ENCODE assay signal across 13 mouse cellular contexts in the genomic region with DNA sequence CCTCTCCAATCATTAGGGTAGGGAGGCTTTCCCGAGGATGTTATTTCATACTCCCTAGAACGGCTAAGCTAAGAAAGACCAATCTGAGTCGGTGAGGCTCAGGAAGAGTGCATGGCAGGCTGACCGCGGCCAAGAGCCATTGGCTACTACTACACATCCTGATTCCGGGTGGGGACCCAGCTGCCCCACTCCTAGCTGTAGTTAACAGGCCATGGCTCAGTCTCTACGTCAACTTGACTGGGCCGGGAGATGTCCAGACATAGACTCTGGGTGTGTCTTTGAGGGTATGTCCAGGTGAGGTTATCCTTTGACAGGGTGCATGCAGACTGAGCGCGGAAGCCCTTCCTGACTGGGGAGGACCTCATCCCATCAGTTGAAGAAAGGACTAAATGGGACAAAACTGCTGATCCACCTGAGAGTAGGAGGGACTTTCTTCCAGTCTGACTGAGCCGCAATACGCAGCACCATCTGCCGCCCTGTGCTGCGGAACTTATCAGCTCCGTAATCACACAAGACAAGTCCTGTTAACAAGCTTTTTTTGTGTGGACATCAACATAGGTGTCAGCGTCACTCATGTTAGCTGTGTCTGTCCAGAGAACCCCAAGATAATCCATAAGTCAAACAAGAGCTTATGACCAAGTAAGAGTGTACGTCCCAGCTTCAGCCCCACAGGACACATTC. TPM values are rescaled to one million over a fixed set of nuclear protein-coding genes. Genes with fewer than 3 reads are reported as not detected.
A peak's percentile ranks its signal among the peaks of the same experiment; 100 is the strongest.
DNase-seq lines count a peak whose midpoint lies in the region; ATAC-seq and TF ChIP-seq lines count a peak whose summit lies in the region.
"Had no signal": no experiment of that assay in that cellular context is flagged by ENCODE, and none has a peak within 500 bp of the region (broad histone marks: within the 10 kb centered on the region; RNA-seq: fewer than 3 reads in every experiment).

No protein-coding gene starts in this region.

- TF ChIP-seq EP300 in heart, adult 2 months (IDR thresholded peaks at IDR 0.05; ENCODE audit: insufficient read depth, low read depth, low read length), result no peak
- TF ChIP-seq EP300 in MEL (IDR thresholded peaks at IDR 0.05; ENCODE audit: low read depth in 1 of 2, low read length in 2 of 2), result no peak

- no peak for TF ChIP-seq POLR2A in heart, adult 2 months (IDR thresholded peaks at IDR 0.05; ENCODE audit: insufficient read depth, low read depth, low read length)
- no peak for TF ChIP-seq POLR2A in MEL (IDR thresholded peaks at IDR 0.05; ENCODE audit: control insufficient read depth in 1 of 2, insufficient read depth in 1 of 2, low read depth in 1 of 2, low read length in 2 of 2, poor library complexity in 1 of 2)

- H3K79me2 ChIP-seq in heart, adult 2 months (replicated peaks; ENCODE audit: control insufficient read depth, insufficient read depth, low read length), result no peaks in the 10 kb centered on the region
- no peaks in the 10 kb centered on the region for H3K79me2 ChIP-seq in MEL (ENCODE audit: control insufficient read depth, insufficient read depth, low read length, poor library complexity)

- peak overlapping the region; percentile 22 for H3K4me2 ChIP-seq in kidney, embryonic 16.5 days (replicated peaks; ENCODE audit: low read depth, low read length)
- no peak overlapping the region for H3K4me2 ChIP-seq in hindbrain, embryonic 14.5 days (replicated peaks)
- H3K4me2 ChIP-seq: neural tube, embryonic 12.5 days had no signal

- ATAC-seq in kidney, embryonic 16.5 days (ENCODE audit: low FRiP score, low TSS enrichment), result no peak
- no peak for ATAC-seq in hindbrain, embryonic 14.5 days (ENCODE audit: low FRiP score)

- H3K9ac ChIP-seq in heart, adult 2 months (ENCODE audit: low read depth, low read length), result no peak overlapping the region
- H3K9ac ChIP-seq in kidney, embryonic 16.5 days (replicated peaks; ENCODE audit: low read length), result peak overlapping the region; percentile 32; the same call in 1 of the 2 replicates
- H3K9ac ChIP-seq in MEL (ENCODE audit: control insufficient read depth, low read depth, low read length, poor library complexity, severe bottlenecking), result 0 out of 2 replicates have a peak overlapping the region, but pooled peaks have one; percentile 6
- no peak overlapping the region for H3K9ac ChIP-seq in hindbrain, embryonic 14.5 days
- H3K9ac ChIP-seq: neural tube, embryonic 12.5 days had no signal

- no peak for TF ChIP-seq CTCF in heart, adult 2 months (IDR thresholded peaks at IDR 0.05)
- no peak for TF ChIP-seq CTCF in MEL (IDR thresholded peaks at IDR 0.05 in 2 of 3, conservative IDR thresholded peaks at IDR 0.05 in 1 of 3; ENCODE audit: control insufficient read depth in 1 of 3, insufficient read depth in 1 of 3, low read depth in 2 of 3, low read length in 3 of 3, poor library complexity in 1 of 3, severe bottlenecking in 1 of 3)

- H3K4me3 ChIP-seq in heart, adult 2 months, result 0 out of 2 replicates have a peak overlapping the region, but pooled peaks have one; percentile 6
- H3K4me3 ChIP-seq in kidney, embryonic 16.5 days (ENCODE audit: low read length), result no peak overlapping the region
- no peak overlapping the region for H3K4me3 ChIP-seq in MEL (ENCODE audit: control insufficient read depth in 1 of 2, insufficient read depth in 1 of 2, low read depth in 2 of 2, low read length in 2 of 2)
- H3K4me3 ChIP-seq in hindbrain, embryonic 14.5 days (replicated peaks; ENCODE audit: low read length), result no peak overlapping the region
- H3K4me3 ChIP-seq: neural tube, embryonic 12.5 days had no signal

- H3K9me3 ChIP-seq in kidney, embryonic 16.5 days (ENCODE audit: low read length), result peaks cover 7% of the 10 kb centered on the region
- H3K9me3 ChIP-seq in MEL (replicated peaks; ENCODE audit: insufficient read depth, low read length), result no peaks in the 10 kb centered on the region
- 0 out of 2 replicates have a peak, but pooled peaks cover 7% of the 10 kb centered on the region for H3K9me3 ChIP-seq in hindbrain, embryonic 14.5 days (ENCODE audit: control insufficient read depth, low read length)
- H3K9me3 ChIP-seq: neural tube, embryonic 12.5 days had no signal

- WGBS in heart, adult 2 months, result 65% methylated on average over 17 of the region's 17 CpGs
- 58% methylated on average over 17 of the region's 17 CpGs for WGBS in kidney, embryonic 16.5 days
- 89% methylated on average over 17 of the region's 17 CpGs for WGBS in hindbrain, embryonic 14.5 days

- TF ChIP-seq RAD21 in MEL (IDR thresholded peaks at IDR 0.05; ENCODE audit: low read depth, low read length), result no peak

- no peak for DNase-seq in heart, adult 2 months
- no peak for DNase-seq in heart, adult 18-20 months
- no peak for DNase-seq in kidney, postnatal 10 days
- DNase-seq in MEL (ENCODE audit: low read depth, low spot score), result no peak
- DNase-seq in hindbrain, embryonic 14.5 days (ENCODE audit: low spot score), result no peak
- DNase-seq in spleen, postnatal 14 days (ENCODE audit: low spot score in 2 of 2), result no peak
- DNase-seq in adrenal gland, postnatal 4 days (ENCODE audit: low spot score in 2 of 2), result no peak
- DNase-seq: B cell, adult 2 months; cerebellum, adult 9-10 months; lung, adult 18-20 months; right cerebral cortex, postnatal 14 days had no signal

- H3K4me1 ChIP-seq in heart, adult 2 months (ENCODE audit: control insufficient read depth, insufficient read depth, low read length), result peaks cover 19% of the 10 kb centered on the region
- H3K4me1 ChIP-seq in kidney, embryonic 16.5 days (ENCODE audit: insufficient read depth, low read length), result peaks cover 82% of the 10 kb centered on the region
- peaks cover 0 to 13% of the 10 kb centered on the region in 2 experiments; a peak in 2 of 4 replicates for H3K4me1 ChIP-seq in MEL (ENCODE audit: control insufficient read depth in 1 of 2, insufficient read depth in 2 of 2, low read length in 2 of 2)
- peaks cover 35% of the 10 kb centered on the region for H3K4me1 ChIP-seq in hindbrain, embryonic 14.5 days (replicated peaks; ENCODE audit: control insufficient read depth, insufficient read depth, low read length)

- peak overlapping the region; percentile 69 for H3K27ac ChIP-seq in heart, adult 2 months
- peak overlapping the region; percentile 97 for H3K27ac ChIP-seq in kidney, embryonic 16.5 days (ENCODE audit: low read length)
- H3K27ac ChIP-seq in MEL (ENCODE audit: control insufficient read depth, low read depth, low read length), result no peak overlapping the region
- 0 out of 2 replicates have a peak overlapping the region, but pooled peaks have one; percentile 90 for H3K27ac ChIP-seq in hindbrain, embryonic 14.5 days

- intact Hi-C loops in heart, adult 2 months (cut with DNase I), result no loop called here

- no peaks in the 10 kb centered on the region for H3K36me3 ChIP-seq in heart, adult 2 months (ENCODE audit: control insufficient read depth, insufficient read depth, low read length)
- 0 out of 2 replicates have a peak, but pooled peaks cover 4% of the 10 kb centered on the region for H3K36me3 ChIP-seq in kidney, embryonic 16.5 days (ENCODE audit: insufficient read depth, low read length)
- H3K36me3 ChIP-seq in MEL (ENCODE audit: control insufficient read depth in 1 of 2, insufficient read depth in 2 of 2, low read length in 2 of 2), result no peaks in the 10 kb centered on the region; a peak in 2 of 4 replicates
- no peaks in the 10 kb centered on the region for H3K36me3 ChIP-seq in hindbrain, embryonic 14.5 days (replicated peaks; ENCODE audit: control insufficient read depth, insufficient read depth)
- H3K36me3 ChIP-seq: neural tube, embryonic 12.5 days had no signal

- H3K27me3 ChIP-seq in heart, adult 2 months (ENCODE audit: control insufficient read depth, insufficient read depth, low read length), result no peaks in the 10 kb centered on the region
- H3K27me3 ChIP-seq in kidney, embryonic 16.5 days (ENCODE audit: insufficient read depth, low read length), result no peaks in the 10 kb centered on the region
- peaks cover 3 to 13% of the 10 kb centered on the region in 2 experiments for H3K27me3 ChIP-seq in MEL (ENCODE audit: control insufficient read depth in 1 of 2, insufficient read depth in 2 of 2, low read length in 2 of 2)
- H3K27me3 ChIP-seq in hindbrain, embryonic 14.5 days (ENCODE audit: control insufficient read depth, insufficient read depth, low read length), result no peaks in the 10 kb centered on the region
- H3K27me3 ChIP-seq: neural tube, embryonic 12.5 days had no signal

TF ChIP-seq in MEL, 35 proteins besides CTCF, POLR2A, EP300 and RAD21:
- TF ChIP-seq GATA1 (IDR thresholded peaks at IDR 0.05; ENCODE audit: low read depth, low read length) (0 out of 2 replicates have a peak, but pooled peaks have one; percentile 1), POLR2AphosphoS2 (IDR thresholded peaks at IDR 0.05; ENCODE audit: low read length) (no peak)

RNA-seq across cellular contexts. Expression of a gene that starts 14.4 kb away (rescaled TPM):
- 1 to 10 TPM; 5.4 to 9.7 TPM for total RNA-seq in heart, adult 2 months (2021)
- 5.9 and 6.4 TPM in 2 replicates for polyA plus RNA-seq in heart, adult 2 months (2012; rRNA removed)
- 1 to 10 TPM; 3.5 to 5.0 TPM for total RNA-seq in heart, adult 18-20 months (2021)
- polyA plus RNA-seq in kidney, embryonic 16.5 days (2015; fragmentation: Nextera tagmentation; extraction: Ambion mirVana), result 13.2 and 14.2 TPM in 2 replicates
- 0.03 and 0.04 TPM in 2 replicates for total RNA-seq in MEL (2012; rRNA removed)
- under 1 TPM in 1 of 2 experiments, not detected in 1; 0.26 TPM for polyA plus RNA-seq in MEL (2012; ENCODE audit: insufficient read depth in 1 of 2, insufficient read length in 2 of 2, low read depth in 1 of 2, low replicate concordance in 2 of 2, missing spikeins in 1 of 2)
- 15.9 and 16.3 TPM in 2 replicates for polyA plus RNA-seq in hindbrain, embryonic 14.5 days (2014; fragmentation: Nextera tagmentation; extraction: Ambion mirVana)
- 10 to 100 TPM; 25.3 to 26.7 TPM for total RNA-seq in adrenal gland, postnatal 4 days (2021)

Comparison
In these comparisons a context has a peak if more than half of its experiments do, and no peak if none do; other contexts are left out.
1. H3K9ac ChIP-seq: peak in kidney, embryonic 16.5 days (single experiment) and MEL (single experiment); none in heart, adult 2 months (single experiment) and hindbrain, embryonic 14.5 days (single experiment).